Mouse (Mus musculus): ENCODE measurements around the gene Pakap.

DNA sequence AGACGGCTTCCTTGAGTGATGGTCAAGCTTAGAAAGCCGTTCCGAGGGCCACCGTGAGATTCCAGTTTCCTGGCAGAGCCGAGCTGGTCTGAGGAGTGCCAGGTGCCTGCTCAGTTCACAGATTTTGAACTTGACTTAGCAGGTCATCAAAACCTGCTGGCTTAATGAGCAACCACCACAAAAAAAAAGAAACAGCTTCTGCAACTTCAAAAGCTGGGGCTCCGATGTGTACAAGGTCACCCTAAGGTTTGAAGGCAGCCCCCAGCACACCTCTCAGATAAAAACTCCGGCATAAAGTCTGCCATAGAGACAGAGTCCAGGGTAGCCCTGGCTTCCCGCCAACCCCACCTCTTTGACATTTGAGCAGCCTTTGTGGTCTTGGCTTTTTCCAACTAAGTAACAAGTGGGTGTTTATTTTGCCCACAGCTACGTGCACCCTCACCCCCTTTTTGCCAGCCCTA, 348.3 kb downstream of the Pakap start, which contains the start of gene D630039A03Rik:
- no peak for TF ChIP-seq CTCF (conservative IDR thresholded peaks at IDR 0.05; ENCODE audit: insufficient read depth, insufficient read length, low read depth, low read length)
- no peak for TF ChIP-seq POLR2A (IDR thresholded peaks at IDR 0.05; ENCODE audit: low read depth, low read length)
